Mouse (Mus musculus): ENCODE measurements around the gene E130114P18Rik. TPM values are rescaled to one million over a fixed set of nuclear protein-coding genes. Genes with fewer than 3 reads are reported as not detected.

E130114P18Rik gene
- total RNA-seq, 2 experiments from 2014 or later: 1.4 TPM

GRCm38 (mm10) chr4:97751483-97752251 is 26.2 kb downstream of the E130114P18Rik start:
- DNase-seq: peak; percentile 73

GRCm38 (mm10) chr4:97751030-97751482 is 26.8 kb downstream of the E130114P18Rik start:
- DNase-seq: peak; percentile 94

GRCm38 (mm10) chr4:97750401-97750800 is 27.5 kb downstream of the E130114P18Rik start:
- DNase-seq: no peak

GRCm38 (mm10) chr4:97746106-97746900 is 31.6 kb downstream of the E130114P18Rik start:
- no peak for DNase-seq

GRCm38 (mm10) chr4:97745296-97746105 is 32.4 kb downstream of the E130114P18Rik start:
- peak; percentile 81 for DNase-seq

- no peak for DNase-seq
Observed at GRCm38 (mm10) chr4:97743932-97744331, 33.9 kb downstream of the E130114P18Rik start.

- DNase-seq: no peak
Observed at GRCm38 (mm10) chr4:97733392-97733791, 44.5 kb downstream of the E130114P18Rik start.

GRCm38 (mm10) chr4:97730416-97730815 is 47.5 kb downstream of the E130114P18Rik start:
- no peak for DNase-seq

GRCm38 (mm10) chr4:97729999-97730398 is 47.9 kb downstream of the E130114P18Rik start:
- DNase-seq: no peak

GRCm38 (mm10) chr4:97728520-97728919 is 49.4 kb downstream of the E130114P18Rik start:
- no peak for DNase-seq

- no peak for DNase-seq
Observed at GRCm38 (mm10) chr4:97723374-97723773, 54.5 kb downstream of the E130114P18Rik start.

GRCm38 (mm10) chr4:97722666-97723065 is 55.2 kb downstream of the E130114P18Rik start:
- DNase-seq: no peak

- no peak for DNase-seq
Observed at GRCm38 (mm10) chr4:97714616-97715015, 63.3 kb downstream of the E130114P18Rik start.

GRCm38 (mm10) chr4:97714101-97714615 is 63.7 kb downstream of the E130114P18Rik start:
- DNase-seq: no peak

- no peak for DNase-seq
Observed at GRCm38 (mm10) chr4:97712547-97712946, 65.3 kb downstream of the E130114P18Rik start.

- no peak for DNase-seq
Observed at GRCm38 (mm10) chr4:97710048-97710765, 67.7 kb downstream of the E130114P18Rik start.

- DNase-seq: no peak
Observed at GRCm38 (mm10) chr4:97707373-97708152, 70.3 kb downstream of the E130114P18Rik start.

- no peak for DNase-seq
Observed at GRCm38 (mm10) chr4:97696684-97697615, 80.9 kb downstream of the E130114P18Rik start.

- peak; percentile 58 for DNase-seq
Observed at GRCm38 (mm10) chr4:97695414-97696040, 82.4 kb downstream of the E130114P18Rik start.
